Mouse (Mus musculus): Measurements from ENCODE around the gene Hyal2.

GRCm38 (mm10) chr9:107540420-107540819 lies 27.3 kb upstream of the Hyal2 start:
- TF ChIP-seq CTCF (IDR thresholded peaks at IDR 0.05; ENCODE audit: control insufficient read depth, insufficient read depth, low read length) (no peak), POLR2A (IDR thresholded peaks at IDR 0.05; ENCODE audit: borderline replicate concordance, control insufficient read depth, low read depth, low read length) (no peak)
